Mouse (Mus musculus) liver, adult 2 months (tissue): ENCODE data around the gene Sgms2. TPM values are rescaled to one million over a fixed set of nuclear protein-coding genes. Genes with fewer than 3 reads are reported as not detected.

Experiments used
- DNase-seq: peaks from one replicate; pipeline ENCODE4 v3.0.0-alpha.2; 2011; ENCODE audit warnings: low read depth, low spot score; ENCODE audit errors: extremely low read depth
- H3K27ac ChIP-seq: fragments of 200-500 bp; replicated peaks from 2 replicates; pipeline ENCODE4 v1.5.1; 2012; ENCODE audit warnings: low read depth, mild to moderate bottlenecking, control low read depth, inconsistent platforms, low read length; ENCODE audit not compliant: insufficient read depth
- H3K27me3 ChIP-seq: fragments of 200-500 bp; 2 replicates; pipeline ENCODE4 v1.6.1; 2012; ENCODE audit warnings: mild to moderate bottlenecking, moderate library complexity, low read length, inconsistent platforms; ENCODE audit not compliant: control insufficient read depth, insufficient read depth
- H3K36me3 ChIP-seq: fragments of 200-500 bp; 2 replicates; pipeline ENCODE4 v1.6.1; 2012; ENCODE audit warnings: low read length, inconsistent platforms; ENCODE audit not compliant: control insufficient read depth, insufficient read depth
- H3K4me1 ChIP-seq: fragments of 200-500 bp; 2 replicates; pipeline ENCODE4 v1.6.1; 2011; ENCODE audit warnings: low read length; ENCODE audit not compliant: control insufficient read depth, insufficient read depth
- H3K4me3 ChIP-seq: fragments of 200-500 bp; 2 replicates; pipeline ENCODE4 v1.5.1; 2011; ENCODE audit warnings: low read depth, mild to moderate bottlenecking, control low read depth, low read length, moderate library complexity; ENCODE audit not compliant: insufficient read depth
- H3K79me2 ChIP-seq: fragments of 200-500 bp; 2 replicates; pipeline ENCODE4 v1.6.1; 2012; ENCODE audit warnings: inconsistent platforms, mild to moderate bottlenecking, low read length, moderate library complexity; ENCODE audit not compliant: control insufficient read depth, insufficient read depth
- H3K9ac ChIP-seq: fragments of 200-500 bp; 2 replicates; pipeline ENCODE4 v1.6.1; 2012; ENCODE audit warnings: low read depth, mild to moderate bottlenecking, control low read depth, inconsistent platforms, low read length
- CTCF ChIP-seq: fragments of 200-500 bp; IDR thresholded peaks from 2 replicates; pipeline ENCODE4 v1.5.1; 2011; ENCODE audit warnings: low read depth, low read length, control low read depth
- POLR2A ChIP-seq: fragments of 200-500 bp; IDR thresholded peaks from 2 replicates; pipeline ENCODE4 v1.6.1; 2011; ENCODE audit warnings: low read length, control low read depth; ENCODE audit not compliant: insufficient read depth; ENCODE audit errors: extremely low read depth
- WGBS: fragments of 180-500 bp; shearing (Covaris S2); methylation state at CpG from one replicate; pipeline ENCODE4 v1.1.7; 2018; 5-methylcytosine and 5-hydroxymethylcytosine counted together
- polyA plus RNA-seq: library from polyadenylated mRNA; depleted of rRNA; stranded (reverse); fragments of >200 nt; gene quantifications from 2 replicates; pipeline ENCODE4 v1.2.3, GENCODE M21; 2012; rRNA removed
- total RNA-seq: library from RNA; depleted of rRNA; stranded (reverse); fragments of >200 nt; gene quantifications from 2 replicates; pipeline ENCODE4 v1.2.3, GENCODE M21; 2014; rRNA removed

The Sgms2 gene
- 35.8 and 56.6 TPM in 2 replicates for total RNA-seq
- 9.9 and 11.8 TPM in 2 replicates for polyA plus RNA-seq

DNA sequence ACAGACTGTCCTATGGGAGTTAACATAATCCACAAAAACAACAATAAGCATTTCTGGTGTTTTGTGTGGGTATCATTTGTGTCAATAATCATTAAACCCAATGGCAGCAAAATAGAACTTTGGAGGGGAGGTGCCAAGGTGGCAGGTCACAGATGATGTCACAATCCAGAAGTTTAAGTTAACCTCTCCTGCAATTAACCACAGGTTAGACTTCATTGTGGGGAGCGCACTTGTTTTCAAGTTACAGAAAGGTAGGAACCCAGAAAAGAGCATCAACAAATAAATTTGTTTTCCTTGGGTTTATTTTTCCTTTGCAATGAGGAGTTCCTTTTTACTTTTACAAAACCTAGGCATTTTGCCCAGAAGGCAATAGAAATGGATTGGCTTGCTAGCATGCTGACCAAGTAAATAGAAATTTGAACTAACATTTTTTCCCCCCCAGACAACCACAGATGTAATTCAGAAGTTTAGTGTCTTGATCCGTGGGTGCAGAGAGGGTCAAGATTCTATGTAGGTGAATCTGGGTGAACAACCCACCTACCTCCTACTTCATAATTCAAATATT lies at the start of gene Sgms2:
TSS of gene Sgms2 (minus strand) at position 51 of the 565 bp plus-strand sequence.
- peak; percentile 78 for DNase-seq
- 30% methylated on average over 2 of the region's 2 CpGs for WGBS
- Histone ChIP-seq H3K27ac (peak within 1 kb of the TSS; percentile 92), H3K79me2 (peaks cover 10% of the 10 kb centered on the region; the same call in 1 of the 2 replicates), H3K9ac (peak within 1 kb of the TSS; percentile 91), H3K27me3 (no peaks in the 10 kb centered on the region), H3K36me3 (no peaks in the 10 kb centered on the region), H3K4me1 (peaks cover 22% of the 10 kb centered on the region), H3K4me3 (peak within 1 kb of the TSS; percentile 65)
- TF ChIP-seq POLR2A (no peak), CTCF (no peak)

GRCm38 (mm10) chr3:131525229-131525628 lies 34.0 kb upstream of the Sgms2 start:
- 80% methylated on average over 3 of the region's 3 CpGs for WGBS
- no peak for TF ChIP-seq POLR2A
- TF ChIP-seq CTCF = no peak
- H3K27me3 ChIP-seq = no peaks in the 10 kb centered on the region

DNA sequence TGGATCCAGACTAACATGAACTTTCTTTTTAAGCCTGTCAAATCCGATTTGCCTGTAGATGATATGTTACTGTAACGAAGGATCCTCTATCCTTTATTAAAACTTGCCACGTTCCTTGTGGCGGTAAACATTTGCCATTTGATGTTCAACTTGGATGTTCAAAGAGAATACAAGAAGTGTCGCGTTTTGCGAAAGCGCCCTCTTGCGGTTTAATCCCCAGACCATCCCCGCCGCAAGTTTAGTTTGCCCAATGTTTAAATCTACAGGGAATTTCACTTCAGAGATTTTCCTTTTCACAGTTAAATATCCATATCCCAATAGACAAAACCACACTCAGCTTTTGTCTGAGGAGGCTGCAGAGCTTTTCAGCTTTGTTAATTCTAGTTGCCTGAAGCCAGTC lies 33.6 kb upstream of the Sgms2 start:
- peak; percentile 63 for TF ChIP-seq CTCF
- TF ChIP-seq POLR2A = no peak
- Histone ChIP-seq H3K4me3 (no peak overlapping the region), H3K4me1 (no peaks in the 10 kb centered on the region), H3K79me2 (no peaks in the 10 kb centered on the region), H3K36me3 (no peaks in the 10 kb centered on the region), H3K27me3 (no peaks in the 10 kb centered on the region), H3K27ac (no peak overlapping the region), H3K9ac (no peak overlapping the region)
- WGBS = 16% methylated on average over 11 of the region's 11 CpGs
- peak; percentile 42 for DNase-seq

More at GRCm38 (mm10) chr3:131525229-131525628, 34.0 kb upstream of the Sgms2 start:
- no peak overlapping the region for H3K9ac ChIP-seq
- H3K4me1 ChIP-seq = no peaks in the 10 kb centered on the region
- no peaks in the 10 kb centered on the region for H3K36me3 ChIP-seq
- H3K79me2 ChIP-seq = no peaks in the 10 kb centered on the region
- H3K4me3 ChIP-seq = no peak overlapping the region
- H3K27ac ChIP-seq = no peak overlapping the region
- no peak for DNase-seq

DNA sequence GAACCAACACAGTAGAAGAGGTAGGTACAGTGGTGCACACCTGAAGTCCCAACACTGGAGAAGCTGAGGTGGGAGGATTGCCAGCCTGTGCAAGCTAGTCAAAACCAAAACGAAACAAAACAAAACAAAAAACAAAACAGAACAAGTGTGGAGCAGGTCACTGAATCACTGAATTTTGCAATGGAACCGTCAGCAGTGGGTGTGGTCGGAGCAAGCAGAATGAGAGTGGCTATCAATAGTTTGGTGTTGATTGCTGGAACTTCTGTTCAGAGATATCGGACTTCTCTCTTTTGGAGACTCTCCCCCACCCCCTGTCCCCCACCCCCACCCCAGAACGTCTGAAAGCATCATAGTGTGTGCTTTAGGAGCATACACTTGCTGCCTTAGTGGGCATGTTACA lies 33.0 kb upstream of the Sgms2 start:
- 40% methylated on average over 5 of the region's 5 CpGs for WGBS
- no peak for DNase-seq
- no peak for TF ChIP-seq POLR2A
- TF ChIP-seq CTCF = no peak
- Histone ChIP-seq H3K27ac (no peak overlapping the region), H3K9ac (no peak overlapping the region), H3K4me3 (no peak overlapping the region), H3K27me3 (no peaks in the 10 kb centered on the region), H3K79me2 (no peaks in the 10 kb centered on the region), H3K36me3 (no peaks in the 10 kb centered on the region), H3K4me1 (no peaks in the 10 kb centered on the region)

DNA sequence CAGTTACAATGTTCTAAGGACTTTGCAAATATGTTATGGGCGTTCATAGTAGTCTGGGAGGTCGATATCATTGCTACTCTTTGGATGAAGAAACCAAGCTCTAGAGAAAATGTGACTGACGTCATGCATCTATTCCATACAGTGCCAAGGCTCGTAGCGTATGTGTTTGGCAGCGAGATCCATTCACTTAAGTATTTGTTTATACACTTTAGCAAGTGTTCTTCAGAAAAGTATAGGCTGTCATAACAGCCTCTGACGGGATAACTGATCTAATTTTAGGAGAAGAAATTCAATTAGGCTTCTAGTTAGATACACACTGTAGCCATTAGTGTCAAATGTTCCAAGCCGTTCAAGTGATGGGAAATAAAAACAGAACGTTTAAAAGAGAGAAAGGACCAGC lies 32.5 kb upstream of the Sgms2 start:
- no peak overlapping the region for H3K9ac ChIP-seq
- no peaks in the 10 kb centered on the region for H3K27me3 ChIP-seq
- no peak for DNase-seq
- WGBS = 86% methylated on average over 9 of the region's 9 CpGs
- H3K27ac ChIP-seq = no peak overlapping the region
- no peaks in the 10 kb centered on the region for H3K4me1 ChIP-seq
- H3K36me3 ChIP-seq = no peaks in the 10 kb centered on the region
- H3K79me2 ChIP-seq = no peaks in the 10 kb centered on the region
- no peak overlapping the region for H3K4me3 ChIP-seq
- TF ChIP-seq POLR2A = no peak
- TF ChIP-seq CTCF = no peak

DNA sequence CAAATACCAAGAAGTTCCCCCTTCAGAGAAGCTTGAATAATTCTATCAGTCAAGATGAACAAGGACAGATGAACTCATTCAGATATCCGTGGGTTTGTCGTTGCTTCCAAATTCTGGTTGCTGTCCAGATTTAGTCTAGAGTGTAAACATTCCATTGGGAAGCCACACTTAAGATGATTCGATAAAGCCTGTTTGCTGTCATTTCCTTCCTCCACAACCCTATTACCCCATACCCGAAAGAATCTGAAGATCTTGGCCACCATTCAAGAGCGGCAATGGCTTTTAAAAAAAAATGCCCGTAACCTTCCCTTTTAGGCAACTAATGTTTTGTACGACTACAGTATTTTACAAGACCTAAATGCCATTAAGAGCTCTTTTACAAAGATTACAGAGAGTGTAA lies 31.0 kb upstream of the Sgms2 start:
- Histone ChIP-seq H3K27ac (no peak overlapping the region), H3K9ac (no peak overlapping the region), H3K27me3 (no peaks in the 10 kb centered on the region), H3K79me2 (no peaks in the 10 kb centered on the region), H3K36me3 (no peaks in the 10 kb centered on the region), H3K4me1 (peaks cover 7% of the 10 kb centered on the region; the same call in 1 of the 2 replicates), H3K4me3 (no peak overlapping the region)
- TF ChIP-seq POLR2A (no peak), CTCF (no peak)
- DNase-seq = peak; percentile 21
- WGBS = 36% methylated on average over 7 of the region's 7 CpGs
